Mouse (Mus musculus) kidney, adult 2 months (tissue): ENCODE results near the gene Rnf41. TPM values are rescaled to one million over a fixed set of nuclear protein-coding genes. Genes with fewer than 3 reads are reported as not detected.

ENCODE experiments used
- DNase-seq: peaks from one replicate; pipeline ENCODE4 v3.0.0; 2021
- H3K27ac ChIP-seq: fragments of 200-500 bp; 2 replicates; pipeline ENCODE4 v1.5.1; 2012; ENCODE audit warnings: low read depth, low read length, control low read depth, inconsistent platforms; ENCODE audit not compliant: insufficient read depth
- H3K27me3 ChIP-seq: fragments of 200-500 bp; replicated peaks from 2 replicates; pipeline ENCODE4 v1.6.1; 2012; ENCODE audit warnings: mild to moderate bottlenecking, moderate library complexity, low read length, inconsistent platforms; ENCODE audit not compliant: control insufficient read depth, insufficient read depth
- H3K36me3 ChIP-seq: fragments of 200-500 bp; 2 replicates; pipeline ENCODE4 v1.6.1; 2012; ENCODE audit warnings: mild to moderate bottlenecking, moderate library complexity, low read length, inconsistent platforms; ENCODE audit not compliant: control insufficient read depth, insufficient read depth
- H3K4me1 ChIP-seq: fragments of 200-500 bp; 2 replicates; pipeline ENCODE4 v1.6.1; 2011; ENCODE audit warnings: low read length; ENCODE audit not compliant: control insufficient read depth, insufficient read depth
- H3K4me3 ChIP-seq: fragments of 200-500 bp; 2 replicates; pipeline ENCODE4 v1.5.1; 2011; ENCODE audit warnings: mild to moderate bottlenecking, low read depth, low read length, control low read depth; ENCODE audit not compliant: insufficient read depth
- CTCF ChIP-seq: fragments of 200-500 bp; conservative IDR thresholded peaks from 2 replicates; pipeline ENCODE4 v1.5.1; 2011; ENCODE audit warnings: low read depth, mild to moderate bottlenecking, control low read depth, low read length, moderate library complexity, mixed read lengths; ENCODE audit not compliant: insufficient read depth, insufficient read length
- POLR2A ChIP-seq: fragments of 200-500 bp; IDR thresholded peaks from one replicate; pipeline ENCODE4 v1.6.1; 2011; ENCODE audit warnings: low read depth, low read length, control low read depth
- WGBS: fragments of 180-500 bp; shearing (Covaris S2); methylation state at CpG from one replicate; pipeline ENCODE4 v1.1.7; 2018; 5-methylcytosine and 5-hydroxymethylcytosine counted together
- polyA plus RNA-seq: library from polyadenylated mRNA; depleted of rRNA; stranded (reverse); fragments of >200 nt; gene quantifications from 2 replicates; pipeline ENCODE4 v1.2.3, GENCODE M21; 2012

Rnf41 gene
- polyA plus RNA-seq, 1 experiment: 19.6 TPM

- DNase-seq: peak; percentile 50
- peak overlapping the region; percentile 69 for H3K4me3 ChIP-seq
- H3K27me3 ChIP-seq: no peaks in the 10 kb centered on the region
- under 1% methylated on average over 14 of the region's 14 CpGs for WGBS
- H3K27ac ChIP-seq: peak overlapping the region; percentile 24
- no peaks in the 10 kb centered on the region; the same call in 1 of the 2 replicates for H3K36me3 ChIP-seq
- H3K4me1 ChIP-seq: peaks cover 13% of the 10 kb centered on the region
- TF ChIP-seq CTCF (no peak), POLR2A (no peak)
These were observed 561 bp downstream of the Rnf41 start for GRCm38 (mm10) chr10:128412055-128412381.

DNA sequence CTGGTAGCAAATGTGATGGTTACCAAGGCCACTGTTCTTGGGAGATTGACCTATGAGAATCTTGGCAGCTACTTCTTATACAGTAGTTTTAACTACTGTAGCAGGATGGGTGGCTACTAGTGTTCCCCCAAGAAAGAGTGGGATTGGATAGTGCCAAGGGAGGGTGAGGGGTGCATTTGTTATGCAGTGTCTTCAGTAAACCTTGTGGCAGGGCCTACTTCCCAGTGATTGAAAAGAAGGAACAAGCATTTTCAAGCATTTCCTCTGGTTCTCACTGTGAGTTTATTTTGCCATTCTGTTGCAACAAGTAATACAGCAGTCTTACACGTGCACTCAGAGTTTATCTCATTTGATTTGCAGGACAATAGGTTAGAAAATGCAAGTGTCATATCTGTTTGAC lies 1.1 kb downstream of the Rnf41 start:
- no peak overlapping the region for H3K27ac ChIP-seq
- 0 out of 2 replicates have a peak overlapping the region, but pooled peaks have one; percentile 69 for H3K4me3 ChIP-seq
- H3K36me3 ChIP-seq: no peaks in the 10 kb centered on the region; the same call in 1 of the 2 replicates
- WGBS: 44% methylated on average over 1 of the region's 1 CpGs
- no peaks in the 10 kb centered on the region for H3K27me3 ChIP-seq
- peaks cover 13% of the 10 kb centered on the region for H3K4me1 ChIP-seq
- no peak for TF ChIP-seq CTCF
- TF ChIP-seq POLR2A: no peak
- DNase-seq: no peak

- TF ChIP-seq POLR2A (no peak), CTCF (no peak)
- Histone ChIP-seq H3K36me3 (no peaks in the 10 kb centered on the region; the same call in 1 of the 2 replicates), H3K4me1 (peaks cover 13% of the 10 kb centered on the region), H3K27ac (no peak overlapping the region), H3K27me3 (no peaks in the 10 kb centered on the region), H3K4me3 (no peak overlapping the region)
- 10% methylated on average over 1 of the region's 1 CpGs for WGBS
- no peak for DNase-seq
These were observed 1.6 kb downstream of the Rnf41 start for GRCm38 (mm10) chr10:128413076-128413475.

GRCm38 (mm10) chr10:128414848-128415247 lies 3.4 kb downstream of the Rnf41 start:
- WGBS: 80% methylated on average over 5 of the region's 5 CpGs
- Histone ChIP-seq H3K36me3 (no peaks in the 10 kb centered on the region; the same call in 1 of the 2 replicates), H3K4me3 (no peak overlapping the region), H3K4me1 (peaks cover 6% of the 10 kb centered on the region), H3K27ac (no peak overlapping the region), H3K27me3 (no peaks in the 10 kb centered on the region)
- no peak for TF ChIP-seq POLR2A
- no peak for TF ChIP-seq CTCF
- DNase-seq: no peak

- WGBS: 57% methylated on average over 5 of the region's 5 CpGs
- Histone ChIP-seq H3K27ac (no peak overlapping the region), H3K4me1 (no peaks in the 10 kb centered on the region), H3K4me3 (no peak overlapping the region), H3K27me3 (no peaks in the 10 kb centered on the region), H3K36me3 (0 out of 2 replicates have a peak, but pooled peaks cover 1% of the 10 kb centered on the region)
- TF ChIP-seq POLR2A (no peak), CTCF (no peak)
- DNase-seq: no peak
These were observed 11.0 kb downstream of the Rnf41 start for GRCm38 (mm10) chr10:128422426-128422825.

DNA sequence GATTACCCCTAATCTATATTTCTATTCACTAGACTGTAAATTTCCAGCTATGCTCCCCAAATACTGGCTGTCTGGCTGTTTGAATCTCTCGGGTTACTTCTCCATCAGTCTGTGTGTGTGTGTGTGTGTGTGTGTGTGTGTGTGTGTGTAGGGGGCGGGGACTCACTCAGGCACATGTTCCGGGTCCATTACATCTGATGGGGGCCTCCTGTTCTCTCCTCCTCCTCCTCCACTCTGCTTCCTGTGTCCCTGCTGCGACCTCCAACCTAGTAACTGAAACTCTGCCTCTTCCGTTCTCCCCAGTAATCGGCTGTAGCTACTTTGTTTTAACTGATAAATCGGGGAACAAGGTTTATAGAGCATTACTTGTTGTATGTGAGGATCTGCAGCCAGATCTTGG lies 13.1 kb downstream of the Rnf41 start:
- WGBS: 30% methylated on average over 7 of the region's 7 CpGs
- TF ChIP-seq CTCF: no peak
- TF ChIP-seq POLR2A: no peak
- 0 out of 2 replicates have a peak, but pooled peaks cover 1% of the 10 kb centered on the region for H3K36me3 ChIP-seq
- H3K4me3 ChIP-seq: no peak overlapping the region
- H3K27ac ChIP-seq: no peak overlapping the region
- H3K27me3 ChIP-seq: no peaks in the 10 kb centered on the region
- no peak for DNase-seq
- H3K4me1 ChIP-seq: no peaks in the 10 kb centered on the region

- Histone ChIP-seq H3K4me1 (no peaks in the 10 kb centered on the region), H3K27ac (no peak overlapping the region), H3K27me3 (no peaks in the 10 kb centered on the region), H3K36me3 (0 out of 2 replicates have a peak, but pooled peaks cover 1% of the 10 kb centered on the region), H3K4me3 (no peak overlapping the region)
- 75% methylated on average over 3 of the region's 3 CpGs for WGBS
- DNase-seq: no peak
- TF ChIP-seq POLR2A (no peak), CTCF (no peak)
These were observed 13.8 kb downstream of the Rnf41 start for GRCm38 (mm10) chr10:128425260-128425659.
